Mouse (Mus musculus) kidney, postnatal 10 days (tissue): Measurements from ENCODE around the gene Tmx1.
A peak's percentile ranks its signal among the peaks of the same experiment; 100 is the strongest.

Experiments
- DNase-seq: peaks from one replicate; pipeline ENCODE4 v3.0.0; 2021; ENCODE audit warnings: mixed read lengths

The Tmx1 gene

GRCm38 (mm10) chr12:70452726-70453645 lies at the start of gene Tmx1:
Tmx1 (plus strand) TSS chr12:70453095.
- DNase-seq: peak; percentile 99

GRCm38 (mm10) chr12:70404327-70404726 lies 48.6 kb upstream of the Tmx1 start:
- no peak for DNase-seq

GRCm38 (mm10) chr12:70408396-70408795 lies 44.5 kb upstream of the Tmx1 start:
- DNase-seq: no peak

- no peak for DNase-seq
Observed at GRCm38 (mm10) chr12:70409600-70409999, 43.3 kb upstream of the Tmx1 start.

GRCm38 (mm10) chr12:70420216-70420615 lies 32.7 kb upstream of the Tmx1 start:
- no peak for DNase-seq

GRCm38 (mm10) chr12:70421028-70421427 lies 31.9 kb upstream of the Tmx1 start:
- no peak for DNase-seq

- no peak for DNase-seq
Observed at GRCm38 (mm10) chr12:70422322-70423118, 30.4 kb upstream of the Tmx1 start.

GRCm38 (mm10) chr12:70427885-70428284 lies 25.0 kb upstream of the Tmx1 start:
- DNase-seq: no peak

- no peak for DNase-seq
Observed at GRCm38 (mm10) chr12:70429637-70430036, 23.3 kb upstream of the Tmx1 start.

- DNase-seq: peak; percentile 75
Observed at GRCm38 (mm10) chr12:70430307-70430950, 22.5 kb upstream of the Tmx1 start.

- DNase-seq: no peak
Observed at GRCm38 (mm10) chr12:70431428-70431827, 21.5 kb upstream of the Tmx1 start.

GRCm38 (mm10) chr12:70449961-70450360 lies 2.9 kb upstream of the Tmx1 start:
- DNase-seq: no peak

GRCm38 (mm10) chr12:70451533-70451932 lies 1.4 kb upstream of the Tmx1 start:
- DNase-seq: no peak

- DNase-seq: no peak
Observed at GRCm38 (mm10) chr12:70452143-70452542, 752 bp upstream of the Tmx1 start.

- no peak for DNase-seq
Observed at GRCm38 (mm10) chr12:70455226-70455625, 2.3 kb downstream of the Tmx1 start.

GRCm38 (mm10) chr12:70459546-70459945 lies 6.7 kb downstream of the Tmx1 start:
- DNase-seq: no peak

- DNase-seq: no peak
Observed at GRCm38 (mm10) chr12:70464016-70464415, 11.1 kb downstream of the Tmx1 start.

GRCm38 (mm10) chr12:70475336-70475735 lies 22.4 kb downstream of the Tmx1 start:
- DNase-seq: no peak

GRCm38 (mm10) chr12:70476884-70477576 lies 24.1 kb downstream of the Tmx1 start:
- DNase-seq: peak; percentile 25

GRCm38 (mm10) chr12:70477593-70478287 lies 24.8 kb downstream of the Tmx1 start:
- peak; percentile 66 for DNase-seq

- no peak for DNase-seq
Observed at GRCm38 (mm10) chr12:70485956-70486355, 33.1 kb downstream of the Tmx1 start.
